Mouse (Mus musculus) forelimb bud, embryonic 11.5 days (tissue): ENCODE data around the gene Fndc4.
A peak's percentile ranks its signal among the peaks of the same experiment; 100 is the strongest.

ENCODE experiments used
- DNase-seq: peaks from one replicate; pipeline ENCODE4 v3.0.0-alpha.2; 2012; ENCODE audit warnings: low read depth, low spot score

Fndc4 gene

GRCm38 (mm10) chr5:31257616-31258015, 38.3 kb downstream of the Fndc4 start:
- DNase-seq: no peak

GRCm38 (mm10) chr5:31255971-31256370, 39.9 kb downstream of the Fndc4 start:
- no peak for DNase-seq

- no peak for DNase-seq
Measured at GRCm38 (mm10) chr5:31255381-31255780, 40.5 kb downstream of the Fndc4 start.

- no peak for DNase-seq
Measured at GRCm38 (mm10) chr5:31254901-31255300, 41.0 kb downstream of the Fndc4 start.

GRCm38 (mm10) chr5:31254452-31254851, 41.4 kb downstream of the Fndc4 start:
- no peak for DNase-seq

GRCm38 (mm10) chr5:31253806-31254205, 42.1 kb downstream of the Fndc4 start:
- no peak for DNase-seq

- DNase-seq: peak; percentile 65
Measured at GRCm38 (mm10) chr5:31252795-31253545, 42.9 kb downstream of the Fndc4 start.

- DNase-seq: peak; percentile 5
Measured at GRCm38 (mm10) chr5:31252151-31252550, 43.7 kb downstream of the Fndc4 start.

GRCm38 (mm10) chr5:31251541-31252101, 44.3 kb downstream of the Fndc4 start, which contains the start of gene Krtcap3:
Gene Krtcap3 (plus strand): TSS chr5:31251691.
- peak; percentile 53 for DNase-seq

- DNase-seq: no peak
Measured at GRCm38 (mm10) chr5:31250716-31251115, 45.2 kb downstream of the Fndc4 start.
